Mouse (Mus musculus) limb, embryonic 15.5 days (tissue): ENCODE measurements around the gene Pcbp1. TPM values are rescaled to one million over a fixed set of nuclear protein-coding genes. Genes with fewer than 3 reads are reported as not detected.
A peak's percentile ranks its signal among the peaks of the same experiment; 100 is the strongest.

Experiments
- ATAC-seq: fragments of 200-750 bp; cut with Nextera tagmentation; 2 replicates; pipeline ENCODE4 v1.8.0; 2017; ENCODE audit warnings: low read depth, moderate TSS enrichment; ENCODE audit not compliant: insufficient number of reproducible peaks, low FRiP score, low TSS enrichment
- H3K27ac ChIP-seq: fragments of 300-500 bp; sonication (generic); 2 replicates; pipeline ENCODE4 v1.5.1; 2015; ENCODE audit warnings: moderate library complexity, mild to moderate bottlenecking, inconsistent platforms
- H3K27me3 ChIP-seq: fragments of 300-500 bp; sonication (generic); 2 replicates; pipeline ENCODE4 v1.6.1; 2015; ENCODE audit warnings: inconsistent platforms
- H3K36me3 ChIP-seq: fragments of 300-500 bp; sonication (generic); 2 replicates; pipeline ENCODE4 v1.6.1; 2015; ENCODE audit warnings: inconsistent platforms
- H3K4me1 ChIP-seq: fragments of 300-500 bp; sonication (generic); 2 replicates; pipeline ENCODE4 v1.6.1; 2015; ENCODE audit warnings: inconsistent platforms
- H3K4me2 ChIP-seq: fragments of 300-500 bp; sonication (generic); 2 replicates; pipeline ENCODE4 v1.6.1; 2015; ENCODE audit warnings: mild to moderate bottlenecking, inconsistent platforms
- H3K4me3 ChIP-seq: fragments of 300-500 bp; sonication (generic); 2 replicates; pipeline ENCODE4 v1.5.1; 2015; ENCODE audit warnings: mild to moderate bottlenecking, inconsistent platforms
- H3K9ac ChIP-seq: fragments of 300-500 bp; sonication (generic); 2 replicates; pipeline ENCODE4 v1.6.1; 2015; ENCODE audit warnings: inconsistent platforms
- H3K9me3 ChIP-seq: fragments of 300-500 bp; sonication (generic); 2 replicates; pipeline ENCODE4 v1.6.1; 2016; ENCODE audit warnings: inconsistent platforms
- WGBS: fragments of 180-500 bp; shearing (Covaris S2); methylation state at CpG from one replicate; pipeline ENCODE4 v1.1.7; 2015; 5-methylcytosine and 5-hydroxymethylcytosine counted together
- polyA plus RNA-seq: library from polyadenylated mRNA; unstranded; fragments of >200 nt; fragmentation: Nextera tagmentation; extraction: Ambion mirVana; gene quantifications from 2 replicates; pipeline ENCODE4 v1.2.1, GENCODE M21; 2015

The Pcbp1 gene
- polyA plus RNA-seq, 1 experiment from 2014 or later = 462 TPM

DNA sequence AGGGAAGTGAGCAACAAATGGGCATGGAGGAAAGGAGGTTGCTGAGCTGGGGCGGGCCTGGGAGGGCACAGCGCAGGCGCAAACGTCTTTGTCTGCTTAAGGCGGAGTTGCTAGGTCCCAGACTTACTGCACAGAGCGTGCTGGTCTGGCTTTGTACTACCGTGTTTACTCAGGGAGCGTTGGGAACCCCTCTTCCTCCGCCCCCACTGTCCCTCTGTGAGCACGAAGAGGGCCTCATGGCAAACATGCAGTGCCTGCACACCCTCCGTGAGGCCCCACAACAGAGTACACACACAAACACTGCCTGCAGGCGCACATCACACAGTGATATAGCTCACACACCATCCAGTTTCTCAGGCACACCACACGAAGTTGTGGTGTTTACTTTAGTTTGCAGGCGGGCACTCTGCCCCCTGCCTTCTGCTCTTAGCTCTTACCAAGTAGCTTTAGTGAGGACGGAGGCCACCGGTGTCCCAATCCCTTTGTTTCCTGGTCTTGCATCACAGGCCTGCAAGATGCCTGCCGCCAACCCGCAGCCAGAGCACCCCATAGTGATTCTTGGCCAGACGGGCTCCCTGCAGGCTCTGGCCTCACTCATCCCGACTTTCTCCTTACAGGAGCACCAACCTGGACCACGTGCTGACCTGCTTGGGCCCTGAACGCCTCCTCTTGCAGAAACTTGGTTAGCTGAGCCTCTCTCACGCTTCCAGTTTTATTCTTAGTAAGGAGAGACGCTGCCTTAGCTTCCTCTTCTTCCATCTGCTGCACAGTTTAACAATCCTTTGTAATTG is 38.6 kb downstream of the Pcbp1 start:
- Histone ChIP-seq H3K4me1 (peaks cover 16% of the 10 kb centered on the region), H3K27ac (peak overlapping the region; percentile 88), H3K4me3 (no peak overlapping the region), H3K9me3 (no peaks in the 10 kb centered on the region), H3K9ac (no peak overlapping the region), H3K27me3 (no peaks in the 10 kb centered on the region), H3K36me3 (no peaks in the 10 kb centered on the region), H3K4me2 (peak overlapping the region; percentile 28)
- peak; percentile 85 for ATAC-seq
- WGBS = 11% methylated on average over 24 of the region's 24 CpGs

DNA sequence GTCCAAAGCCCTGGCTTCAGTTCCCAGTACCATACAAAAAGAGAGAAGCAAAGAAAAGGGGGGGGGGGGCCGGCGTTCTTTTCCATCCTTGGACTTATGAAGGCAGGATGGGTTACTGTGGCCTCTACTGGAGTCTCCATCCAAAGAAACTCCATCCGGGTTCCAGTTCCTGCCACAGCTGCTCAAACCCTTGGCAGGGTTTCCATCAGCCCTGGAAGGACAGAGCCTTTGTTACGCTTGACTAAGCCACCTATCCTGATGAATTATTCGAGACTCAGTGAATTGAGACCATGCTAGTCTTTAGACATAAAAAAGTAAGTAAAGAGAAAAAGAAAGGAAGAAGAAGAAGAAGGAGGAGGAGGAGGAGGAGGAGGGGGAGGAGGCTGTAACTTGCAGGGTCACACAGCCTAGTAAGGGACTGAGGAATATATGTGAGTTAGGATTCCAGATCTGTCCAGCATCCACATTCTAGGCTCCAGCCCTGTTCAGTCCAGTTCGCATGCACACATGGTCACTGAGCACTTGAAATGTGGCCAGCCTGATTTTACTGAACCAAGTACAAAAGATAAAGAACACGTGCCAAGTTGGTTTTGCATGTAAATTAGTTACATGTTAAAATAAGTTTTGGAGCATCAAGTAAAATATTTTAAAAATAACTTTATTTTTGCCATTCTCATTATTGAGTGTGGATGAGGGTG is 40.0 kb downstream of the Pcbp1 start:
- 79% methylated on average over 7 of the region's 7 CpGs for WGBS

DNA sequence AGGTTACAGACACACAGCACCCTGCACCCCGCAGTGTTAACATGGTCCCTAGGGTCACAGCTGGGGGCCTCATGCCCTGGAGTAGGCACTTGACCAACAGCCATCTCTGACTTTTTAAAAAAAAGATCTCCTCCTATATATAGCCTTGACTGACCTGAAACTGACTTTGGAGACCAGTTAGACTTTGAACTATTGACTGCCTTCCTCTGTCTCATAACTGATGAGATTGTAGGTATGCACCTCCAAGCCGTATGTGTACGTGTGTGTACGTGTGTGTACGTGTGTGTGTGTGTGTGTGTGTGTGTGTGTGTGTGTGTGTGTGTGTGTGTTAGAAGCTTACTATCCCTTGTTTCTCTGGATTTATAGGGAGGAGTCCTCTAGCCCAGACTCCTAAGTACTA is 44.2 kb downstream of the Pcbp1 start:
- no peak for ATAC-seq
- Histone ChIP-seq H3K4me2 (no peak overlapping the region), H3K4me3 (no peak overlapping the region), H3K4me1 (peaks cover 27% of the 10 kb centered on the region), H3K9ac (no peak overlapping the region), H3K27me3 (no peaks in the 10 kb centered on the region), H3K27ac (peak overlapping the region; percentile 93; the same call in 1 of the 2 replicates), H3K9me3 (no peaks in the 10 kb centered on the region), H3K36me3 (no peaks in the 10 kb centered on the region)
- whole genome bisulfite sequencing = 88% methylated on average over 5 of the region's 5 CpGs

More for the DNA sequence above, 40.0 kb downstream of the Pcbp1 start:
- no peak for ATAC-seq
- Histone ChIP-seq H3K4me3 (no peak overlapping the region), H3K4me2 (no peak overlapping the region), H3K9me3 (no peaks in the 10 kb centered on the region), H3K36me3 (no peaks in the 10 kb centered on the region), H3K9ac (no peak overlapping the region), H3K27ac (no peak overlapping the region), H3K4me1 (peaks cover 16% of the 10 kb centered on the region), H3K27me3 (no peaks in the 10 kb centered on the region)

DNA sequence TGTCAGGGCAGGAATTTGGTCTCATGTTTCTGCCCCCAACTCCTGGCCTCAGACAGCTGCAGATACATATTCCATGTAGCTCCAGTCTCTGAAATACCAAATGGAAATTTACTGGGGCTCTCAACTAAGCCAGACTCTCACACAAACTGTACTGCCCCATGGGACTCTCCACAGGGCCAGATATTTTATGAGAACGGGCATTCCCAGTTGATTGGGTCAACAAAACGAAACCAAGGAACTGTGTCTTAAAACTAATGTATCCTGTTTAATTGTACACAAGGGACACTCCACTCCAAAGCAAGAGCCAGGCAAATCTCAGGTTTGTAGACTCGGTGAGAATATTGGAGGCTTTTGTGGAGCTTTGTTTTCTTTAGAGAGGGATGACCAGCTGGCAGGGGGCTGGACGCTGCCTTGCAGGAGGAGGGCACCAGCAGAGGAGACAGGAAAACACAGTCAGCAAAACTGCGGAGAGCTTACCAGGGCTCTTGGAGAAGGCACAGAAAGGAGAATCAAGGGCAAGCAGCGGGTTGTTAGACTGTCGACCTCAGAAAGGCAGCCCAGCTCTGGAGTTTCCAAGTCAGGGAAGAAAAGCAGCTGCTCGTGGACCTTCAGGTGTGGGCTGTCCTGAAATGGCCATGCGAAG is 45.8 kb downstream of the Pcbp1 start:
- no peak overlapping the region for H3K9ac ChIP-seq
- peaks cover 29% of the 10 kb centered on the region for H3K4me1 ChIP-seq
- H3K9me3 ChIP-seq = no peaks in the 10 kb centered on the region
- H3K4me3 ChIP-seq = peak overlapping the region; percentile 19
- peak overlapping the region; percentile 35 for H3K4me2 ChIP-seq
- 17% methylated on average over 9 of the region's 9 CpGs for WGBS
- H3K27me3 ChIP-seq = no peaks in the 10 kb centered on the region
- ATAC-seq = peak; percentile 80
- no peaks in the 10 kb centered on the region for H3K36me3 ChIP-seq
- peak overlapping the region; percentile 93 for H3K27ac ChIP-seq

DNA sequence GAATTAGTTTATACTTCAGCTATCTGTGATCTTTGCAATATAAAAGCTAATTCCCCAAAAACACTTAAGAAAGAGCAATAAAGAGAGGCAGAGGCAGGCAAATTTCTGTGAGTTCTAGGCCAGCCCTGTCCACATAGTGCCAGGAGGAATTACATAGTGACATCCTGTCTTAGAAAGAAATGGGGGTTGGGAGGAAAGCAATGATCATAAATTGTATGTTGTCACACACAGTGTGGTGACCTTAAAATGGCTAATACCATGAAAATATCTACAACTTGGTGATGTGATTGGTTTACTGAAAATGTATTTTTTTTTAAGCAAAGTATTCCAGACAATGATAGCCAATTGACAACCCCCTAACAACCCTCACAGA is 46.3 kb downstream of the Pcbp1 start:
- no peak for ATAC-seq
- no peak overlapping the region for H3K9ac ChIP-seq
- H3K27me3 ChIP-seq = no peaks in the 10 kb centered on the region
- H3K4me2 ChIP-seq = peak overlapping the region; percentile 35; the same call in 1 of the 2 replicates
- H3K4me1 ChIP-seq = peaks cover 29% of the 10 kb centered on the region
- H3K27ac ChIP-seq = peak overlapping the region; percentile 93
- H3K4me3 ChIP-seq = no peak overlapping the region
- H3K36me3 ChIP-seq = no peaks in the 10 kb centered on the region
- no peaks in the 10 kb centered on the region for H3K9me3 ChIP-seq

DNA sequence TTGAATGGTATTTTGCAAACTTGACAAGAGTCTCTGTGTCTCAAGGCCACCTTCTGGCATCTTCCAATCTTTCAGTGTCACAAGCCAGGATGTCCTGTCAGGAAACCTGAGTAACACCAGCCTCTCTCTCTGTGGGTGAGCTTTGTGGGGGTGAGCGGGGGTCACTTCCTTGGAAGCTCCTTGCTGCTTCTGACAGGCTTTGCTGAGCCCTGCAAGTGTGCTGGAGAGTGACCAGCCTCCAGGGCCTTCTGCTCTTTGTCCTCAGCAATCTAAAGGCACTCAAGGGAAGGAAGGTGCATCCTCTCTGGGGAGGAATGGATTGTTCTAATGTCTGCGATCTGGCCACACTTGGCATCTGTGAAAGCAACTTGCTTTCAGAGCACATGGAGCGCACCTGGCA is 46.8 kb downstream of the Pcbp1 start:
- Histone ChIP-seq H3K4me1 (peaks cover 29% of the 10 kb centered on the region), H3K4me3 (no peak overlapping the region), H3K27me3 (no peaks in the 10 kb centered on the region), H3K4me2 (no peak overlapping the region), H3K36me3 (no peaks in the 10 kb centered on the region), H3K9ac (no peak overlapping the region), H3K27ac (peak overlapping the region; percentile 93), H3K9me3 (no peaks in the 10 kb centered on the region)
- 55% methylated on average over 3 of the region's 3 CpGs for WGBS
- ATAC-seq = no peak

DNA sequence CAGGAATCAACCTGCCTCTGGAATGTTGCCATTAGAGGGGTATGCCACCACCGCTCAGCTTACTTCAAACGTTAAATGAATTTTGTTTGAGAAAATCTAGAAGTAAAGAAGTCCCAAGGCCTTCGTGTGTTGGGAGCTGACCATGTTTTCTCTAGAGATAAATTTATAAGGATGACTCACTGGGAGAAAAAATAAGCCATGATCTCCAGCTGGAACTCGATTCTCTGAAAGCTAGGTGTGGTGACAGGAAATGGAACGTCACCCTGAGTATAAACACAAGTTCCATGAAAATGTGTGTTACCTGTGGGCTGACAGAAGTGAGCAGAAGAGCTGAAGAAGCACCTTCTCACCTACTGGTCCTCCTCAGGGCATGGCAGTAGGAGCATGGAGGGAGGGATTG is 49.2 kb downstream of the Pcbp1 start:
- H3K4me2 ChIP-seq = no peak overlapping the region
- WGBS = 73% methylated on average over 5 of the region's 5 CpGs
- no peaks in the 10 kb centered on the region for H3K27me3 ChIP-seq
- H3K36me3 ChIP-seq = no peaks in the 10 kb centered on the region
- H3K9ac ChIP-seq = no peak overlapping the region
- peaks cover 38% of the 10 kb centered on the region for H3K4me1 ChIP-seq
- ATAC-seq = no peak
- H3K27ac ChIP-seq = 0 out of 2 replicates have a peak overlapping the region, but pooled peaks have one; percentile 93
- no peak overlapping the region for H3K4me3 ChIP-seq
- no peaks in the 10 kb centered on the region for H3K9me3 ChIP-seq

DNA sequence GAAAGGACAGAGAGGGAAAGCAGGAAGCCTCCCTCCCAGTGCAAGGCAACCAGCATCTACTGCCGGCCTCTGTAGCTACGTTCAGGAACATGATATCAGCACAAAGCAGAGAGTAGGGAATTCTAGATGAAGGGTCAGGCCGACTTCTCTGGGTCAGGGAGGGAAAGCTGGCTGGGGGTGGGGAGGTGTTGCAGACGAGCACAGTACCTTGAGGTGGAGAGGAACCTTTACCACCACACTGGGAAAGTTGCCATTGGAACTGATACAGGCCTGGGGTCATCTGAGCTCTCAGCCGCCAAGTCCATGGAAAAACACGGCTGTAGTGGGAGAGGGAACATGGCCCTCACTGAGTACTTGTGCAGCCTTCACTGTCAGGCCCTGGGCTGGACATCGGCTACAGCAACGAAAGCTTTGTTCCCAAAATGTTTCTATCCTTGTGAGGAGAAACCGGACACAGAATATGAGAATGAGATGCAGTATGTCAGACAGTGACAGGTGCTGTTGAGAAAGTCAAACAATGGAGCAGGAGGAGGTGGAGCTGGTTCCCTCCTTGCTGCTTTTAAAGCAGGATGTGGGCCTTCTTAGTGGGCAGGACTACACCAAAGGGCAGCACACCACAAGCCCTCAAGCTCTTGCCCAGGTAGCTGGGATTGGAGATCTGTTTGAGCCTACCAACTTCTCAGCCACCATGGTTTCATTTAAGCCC is 50.5 kb downstream of the Pcbp1 start:
- no peak overlapping the region for H3K9ac ChIP-seq
- H3K4me2 ChIP-seq = no peak overlapping the region
- H3K36me3 ChIP-seq = no peaks in the 10 kb centered on the region
- H3K27ac ChIP-seq = peak overlapping the region; percentile 65
- H3K4me3 ChIP-seq = no peak overlapping the region
- H3K9me3 ChIP-seq = no peaks in the 10 kb centered on the region
- no peak for ATAC-seq
- WGBS = 57% methylated on average over 9 of the region's 9 CpGs
- no peaks in the 10 kb centered on the region for H3K27me3 ChIP-seq
- peaks cover 44% of the 10 kb centered on the region for H3K4me1 ChIP-seq

DNA sequence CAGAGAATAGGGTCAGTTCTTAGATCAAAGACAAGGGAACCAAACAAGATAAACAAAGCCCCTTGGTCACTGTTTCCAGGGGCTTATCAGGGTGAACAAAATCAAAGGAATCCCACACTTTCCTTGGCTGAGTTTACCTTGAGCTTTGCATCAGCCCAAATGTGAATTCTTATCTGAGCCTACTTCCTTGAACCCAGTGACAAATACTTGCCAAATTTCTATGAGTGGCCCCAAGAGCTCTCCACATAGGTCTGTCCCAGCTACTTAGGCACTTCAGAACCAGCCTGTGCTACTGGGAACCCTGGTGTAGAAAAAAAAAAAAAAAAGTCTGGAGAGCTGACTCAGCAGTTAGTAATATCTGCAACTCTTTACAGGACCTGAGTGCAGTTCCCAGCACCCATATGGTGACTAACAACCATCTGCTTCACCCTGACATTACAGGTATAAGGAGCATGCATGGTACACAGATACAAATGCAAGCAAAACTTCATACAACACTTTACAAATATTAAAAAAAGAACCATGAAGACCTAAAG is 51.4 kb downstream of the Pcbp1 start:
- peak overlapping the region; percentile 65; the same call in 1 of the 2 replicates for H3K27ac ChIP-seq
- no peak overlapping the region for H3K4me3 ChIP-seq
- H3K4me2 ChIP-seq = no peak overlapping the region
- no peaks in the 10 kb centered on the region for H3K9me3 ChIP-seq
- H3K9ac ChIP-seq = no peak overlapping the region
- no peak for ATAC-seq
- no peaks in the 10 kb centered on the region for H3K27me3 ChIP-seq
- peaks cover 7% of the 10 kb centered on the region for H3K36me3 ChIP-seq
- peaks cover 35% of the 10 kb centered on the region for H3K4me1 ChIP-seq
